Mouse (Mus musculus): ENCODE measurements around the gene Wipf3. TPM values are rescaled to one million over a fixed set of nuclear protein-coding genes. Genes with fewer than 3 reads are reported as not detected.

Wipf3 gene
- total RNA-seq, 2 experiments from 2014 or later = not detected

- no peak for ATAC-seq (replicated peaks; ENCODE audit: poor library complexity)
Measured at GRCm38 (mm10) chr6:54431761-54432160, 2.4 kb downstream of the Wipf3 start.

- ATAC-seq (replicated peaks; ENCODE audit: poor library complexity) = no peak
Measured at GRCm38 (mm10) chr6:54432191-54432590, 2.8 kb downstream of the Wipf3 start.

- no peak for ATAC-seq (replicated peaks; ENCODE audit: poor library complexity)
Measured at GRCm38 (mm10) chr6:54432806-54433545, 3.6 kb downstream of the Wipf3 start.

- ATAC-seq (replicated peaks; ENCODE audit: poor library complexity) = no peak
Measured at GRCm38 (mm10) chr6:54434171-54434570, 4.8 kb downstream of the Wipf3 start.

- ATAC-seq (replicated peaks; ENCODE audit: poor library complexity) = no peak
Measured at GRCm38 (mm10) chr6:54435663-54436062, 6.3 kb downstream of the Wipf3 start.

- ATAC-seq (replicated peaks; ENCODE audit: poor library complexity) = no peak
Measured at GRCm38 (mm10) chr6:54436286-54436685, 6.9 kb downstream of the Wipf3 start.

GRCm38 (mm10) chr6:54438510-54438909 is 9.1 kb downstream of the Wipf3 start:
- no peak for ATAC-seq (replicated peaks; ENCODE audit: poor library complexity)

GRCm38 (mm10) chr6:54440658-54441057 is 11.3 kb downstream of the Wipf3 start:
- no peak for ATAC-seq (replicated peaks; ENCODE audit: poor library complexity)

- ATAC-seq (replicated peaks; ENCODE audit: poor library complexity) = no peak
Measured at GRCm38 (mm10) chr6:54443657-54444056, 14.3 kb downstream of the Wipf3 start.

GRCm38 (mm10) chr6:54444086-54444485 is 14.7 kb downstream of the Wipf3 start:
- ATAC-seq (replicated peaks; ENCODE audit: poor library complexity) = no peak

GRCm38 (mm10) chr6:54445249-54445818 is 15.9 kb downstream of the Wipf3 start:
- no peak for ATAC-seq (replicated peaks; ENCODE audit: poor library complexity)

- no peak for ATAC-seq (replicated peaks; ENCODE audit: poor library complexity)
Measured at GRCm38 (mm10) chr6:54447353-54447752, 17.9 kb downstream of the Wipf3 start.

- no peak for ATAC-seq (replicated peaks; ENCODE audit: poor library complexity)
Measured at GRCm38 (mm10) chr6:54459661-54460060, 30.3 kb downstream of the Wipf3 start.

GRCm38 (mm10) chr6:54460172-54460914 is 30.9 kb downstream of the Wipf3 start:
- no peak for ATAC-seq (replicated peaks; ENCODE audit: poor library complexity)

- 0 out of 2 replicates have a peak, but pooled peaks have one; percentile 14 for ATAC-seq (replicated peaks; ENCODE audit: poor library complexity)
Measured at GRCm38 (mm10) chr6:54460915-54461671, 31.7 kb downstream of the Wipf3 start.

GRCm38 (mm10) chr6:54462766-54463165 is 33.4 kb downstream of the Wipf3 start:
- ATAC-seq (replicated peaks; ENCODE audit: poor library complexity) = no peak

- ATAC-seq (replicated peaks; ENCODE audit: poor library complexity) = no peak
Measured at GRCm38 (mm10) chr6:54463701-54464458, 34.5 kb downstream of the Wipf3 start.

GRCm38 (mm10) chr6:54464926-54465325 is 35.5 kb downstream of the Wipf3 start:
- no peak for ATAC-seq (replicated peaks; ENCODE audit: poor library complexity)

- ATAC-seq (replicated peaks; ENCODE audit: poor library complexity) = no peak
Measured at GRCm38 (mm10) chr6:54467371-54467770, 38.0 kb downstream of the Wipf3 start.

- no peak for ATAC-seq (replicated peaks; ENCODE audit: poor library complexity)
Measured at GRCm38 (mm10) chr6:54471866-54472265, 42.5 kb downstream of the Wipf3 start.

Data from megakaryocyte progenitor cell, adult 5-6 weeks (primary cell).